Mouse (Mus musculus) small intestine, adult 2 months (tissue): Measurements from ENCODE around the gene Osgep.
"Not testable (repeated sequence)": the region's sequence is repeated elsewhere in the genome, so short reads cannot be mapped to it uniquely, and the experiment has no call there.

ENCODE experiments used
- CTCF ChIP-seq: fragments of 200-500 bp; IDR thresholded peaks from 2 replicates; pipeline ENCODE4 v1.5.1; 2012; ENCODE audit warnings: low read depth, mild to moderate bottlenecking, control low read depth, inconsistent platforms, low read length, moderate library complexity, mixed read lengths; ENCODE audit not compliant: insufficient replicate concordance, insufficient read length; ENCODE audit errors: extremely low read depth
- POLR2A ChIP-seq: fragments of 200-500 bp; IDR thresholded peaks from 2 replicates; pipeline ENCODE4 v1.6.1; 2012; ENCODE audit warnings: low read depth, mild to moderate bottlenecking, control low read depth, inconsistent platforms, low read length, moderate library complexity

- TF ChIP-seq POLR2A, CTCF: not testable (repeated sequence)
These were observed 20.4 kb upstream of the Osgep start for GRCm38 (mm10) chr14:50945081-50945480.
